Mouse (Mus musculus) T-helper 1 cell (primary cell): ENCODE measurements around the gene Zfp747.

ENCODE experiments used
- in situ Hi-C: fragments of 300-600 bp; cut with MboI, MseI; formaldehyde crosslinking; loops from one replicate; pipeline ENCODE4 v1.15.1; 2025; ENCODE audit warnings: high pct_unique_total_duplicates

Zfp747 gene

DNA sequence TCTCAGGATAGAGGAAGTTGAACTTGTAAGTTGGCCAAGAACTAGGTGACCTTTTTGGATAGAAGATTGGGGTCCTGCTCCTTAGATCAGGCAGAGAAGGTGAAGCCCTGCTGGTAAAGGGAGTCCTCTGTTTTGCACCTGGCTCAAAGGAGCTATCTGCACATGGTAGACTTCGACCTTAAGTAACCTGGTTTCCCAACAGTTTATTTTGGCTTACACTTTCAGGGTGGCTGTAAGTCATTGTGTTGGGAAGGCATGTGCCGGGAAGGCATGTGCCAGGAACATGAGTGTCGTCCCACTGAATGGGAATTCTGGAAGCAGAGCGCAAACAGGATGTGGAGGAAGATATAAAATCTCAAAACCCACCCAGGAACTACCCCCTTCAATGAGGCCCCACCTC lies 40.2 kb downstream of the Zfp747 start:
- in situ Hi-C loops: loop anchor here (5.0 kb wide), 1 partner anchor 33 kb away; no protein-coding TSS in a partner anchor

DNA sequence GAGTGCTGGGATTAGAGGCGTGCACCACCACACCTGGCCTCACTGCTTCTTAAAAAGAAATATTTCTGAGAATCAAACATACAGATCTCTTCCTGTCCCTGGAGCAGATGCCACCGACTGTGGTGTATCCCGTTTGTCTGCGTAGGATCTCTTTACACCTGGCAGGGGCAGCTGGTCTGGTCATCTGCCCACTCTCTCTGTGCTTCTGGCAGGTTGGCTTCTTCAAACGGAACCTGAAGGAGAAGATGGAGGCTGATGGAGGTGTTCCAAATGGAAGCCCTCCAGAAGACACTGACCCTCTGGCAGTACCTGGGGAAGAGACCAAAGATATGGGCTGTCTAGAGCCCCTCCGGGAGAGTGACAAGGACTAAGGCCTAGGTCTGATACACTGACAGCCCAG lies 42.6 kb downstream of the Zfp747 start:
- in situ Hi-C loops: no loop called here

DNA sequence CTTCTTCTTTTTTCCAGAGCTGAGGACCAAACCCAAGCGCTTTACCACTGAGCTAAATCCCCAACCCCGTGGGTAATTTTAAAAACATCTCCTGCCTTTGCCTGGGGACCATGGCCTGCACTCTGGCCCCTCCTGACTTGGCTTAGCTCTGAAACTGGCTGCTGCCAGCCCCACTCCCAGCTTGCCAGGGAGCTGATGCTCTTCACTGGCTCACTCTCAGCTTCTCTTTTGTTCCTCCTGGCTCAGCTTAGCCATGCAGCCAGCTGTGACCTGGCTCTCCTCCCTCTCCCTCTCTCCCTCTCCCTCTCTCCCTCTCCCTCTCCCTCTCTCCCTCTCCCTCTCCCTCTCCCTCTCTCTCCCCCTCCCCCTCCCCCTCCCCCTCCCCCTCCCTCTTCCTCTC lies 49.2 kb downstream of the Zfp747 start:
- in situ Hi-C loops: no loop called here

DNA sequence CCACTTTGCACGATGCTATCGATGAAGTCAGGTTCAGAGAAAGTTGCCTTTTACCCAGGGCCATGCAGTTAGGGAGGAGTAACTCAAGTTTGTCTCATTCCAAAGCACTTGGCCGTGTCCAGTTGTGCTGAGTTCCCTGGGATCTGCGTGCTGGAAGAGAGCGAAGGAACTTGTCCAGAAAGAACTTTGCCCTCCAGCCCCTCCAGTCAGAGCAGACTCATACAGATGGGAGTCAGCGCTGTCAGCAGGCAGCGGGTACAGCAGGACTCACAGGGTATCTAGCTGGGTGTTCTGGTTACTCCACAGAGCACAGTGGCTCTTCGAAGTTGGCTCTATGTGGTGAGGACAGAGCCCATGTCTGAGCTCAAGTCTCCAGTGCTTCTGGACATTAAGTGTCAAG lies 50.3 kb downstream of the Zfp747 start:
- in situ Hi-C loops: no loop called here

DNA sequence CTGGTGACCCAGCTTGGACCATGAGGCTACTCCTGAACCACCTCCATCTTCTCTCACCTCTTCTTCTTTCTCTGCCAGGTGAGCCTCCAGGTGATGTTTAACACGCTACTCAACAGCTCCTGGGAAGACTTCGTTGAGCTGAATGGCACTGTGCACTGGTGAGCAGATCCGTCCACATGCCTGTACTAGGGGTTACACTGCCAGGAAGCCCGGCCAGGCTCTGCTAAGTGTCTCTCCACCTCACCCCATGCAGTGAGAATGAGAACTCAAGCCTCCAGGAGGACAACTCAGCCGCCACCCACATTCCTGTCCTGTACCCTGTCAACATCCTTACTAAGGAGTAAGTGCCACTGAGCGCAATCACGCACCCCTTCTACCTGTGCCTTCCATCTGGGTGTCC lies 50.9 kb downstream of the Zfp747 start:
- in situ Hi-C loops: no loop called here
